Mouse (Mus musculus) lung, embryonic 14.5 days (tissue): ENCODE results near the gene Camta1. TPM values are rescaled to one million over a fixed set of nuclear protein-coding genes. Genes with fewer than 3 reads are reported as not detected.

Experiments used
- ATAC-seq: fragments of 200-750 bp; cut with Nextera tagmentation; 2 replicates; pipeline ENCODE4 v1.8.0; 2017; ENCODE audit warnings: mild to moderate bottlenecking, moderate TSS enrichment, moderate library complexity; ENCODE audit not compliant: insufficient read depth
- DNase-seq: peaks from one replicate; pipeline ENCODE4 v3.0.0-alpha.2; 2015
- H3K27ac ChIP-seq: fragments of 300-500 bp; sonication (generic); 2 replicates; pipeline ENCODE4 v1.5.1; 2014; ENCODE audit warnings: low read depth, mild to moderate bottlenecking, moderate library complexity
- H3K27me3 ChIP-seq: fragments of 300-500 bp; sonication (generic); 2 replicates; pipeline ENCODE4 v1.6.1; 2014; ENCODE audit warnings: low read length, control low read depth; ENCODE audit not compliant: insufficient read depth
- H3K36me3 ChIP-seq: fragments of 300-500 bp; sonication (generic); 2 replicates; pipeline ENCODE4 v1.6.1; 2014; ENCODE audit warnings: control low read depth; ENCODE audit not compliant: insufficient read depth
- H3K4me1 ChIP-seq: fragments of 300-500 bp; sonication (generic); 2 replicates; pipeline ENCODE4 v1.6.1; 2014; ENCODE audit warnings: antibody characterized with exemption, control low read depth; ENCODE audit not compliant: insufficient read depth
- H3K4me2 ChIP-seq: fragments of 300-500 bp; sonication (generic); 2 replicates; pipeline ENCODE4 v1.6.1; 2014; ENCODE audit warnings: mild to moderate bottlenecking
- H3K4me3 ChIP-seq: fragments of 300-500 bp; sonication (generic); 2 replicates; pipeline ENCODE4 v1.5.1; 2014; ENCODE audit warnings: low read depth, low read length
- H3K9ac ChIP-seq: fragments of 300-500 bp; sonication (generic); 2 replicates; pipeline ENCODE4 v1.6.1; 2014
- H3K9me3 ChIP-seq: fragments of 300-500 bp; sonication (generic); 2 replicates; pipeline ENCODE4 v1.6.1; 2016; ENCODE audit warnings: low read depth, low read length, control low read depth
- CTCF ChIP-seq: IDR thresholded peaks from 2 replicates; pipeline ENCODE4 v1.5.1; 2016; ENCODE audit warnings: antibody characterized with exemption, low read depth
- WGBS: fragments of 180-500 bp; shearing (Covaris S2); extraction: QIAGEN DNeasy Blood & Tissue Kit; methylation state at CpG from one replicate; pipeline ENCODE4 v1.1.7; 2014; 5-methylcytosine and 5-hydroxymethylcytosine counted together
- polyA plus RNA-seq: library from polyadenylated mRNA; unstranded; fragments of >200 nt; fragmentation: Nextera tagmentation; extraction: Ambion mirVana; gene quantifications from 2 replicates; pipeline ENCODE4 v1.2.1, GENCODE M21; 2014

The Camta1 gene
- polyA plus RNA-seq, 1 experiment from 2014 or later, result 87.5 TPM

DNA sequence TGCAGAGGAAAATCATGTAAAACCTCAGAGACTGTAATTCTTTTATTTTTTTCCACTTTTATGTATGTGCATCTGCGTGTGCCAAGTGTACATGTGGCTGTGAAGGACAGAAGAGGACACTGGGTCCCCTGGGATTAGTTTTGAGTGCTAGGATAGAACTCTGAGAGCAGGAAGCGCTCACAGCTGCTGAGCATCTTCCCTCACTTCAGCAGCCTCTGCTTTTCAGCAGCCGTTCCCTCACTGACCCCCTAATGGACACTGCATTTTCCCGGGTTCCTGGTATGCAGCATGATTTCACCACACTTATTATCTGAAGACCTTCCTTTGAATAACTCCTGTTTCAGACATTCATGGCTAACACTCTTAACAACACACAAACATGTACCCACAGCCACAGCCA lies 93.9 kb downstream of the Camta1 start:
- TF ChIP-seq CTCF, result no peak
- H3K27ac ChIP-seq, result no peak overlapping the region
- DNase-seq, result peak; percentile 62
- H3K9ac ChIP-seq, result no peak overlapping the region
- H3K4me2 ChIP-seq, result no peak overlapping the region
- H3K4me1 ChIP-seq, result no peaks in the 10 kb centered on the region
- no peaks in the 10 kb centered on the region for H3K27me3 ChIP-seq
- 55% methylated on average over 4 of the region's 4 CpGs for WGBS
- no peaks in the 10 kb centered on the region for H3K9me3 ChIP-seq
- no peaks in the 10 kb centered on the region for H3K36me3 ChIP-seq
- no peak for ATAC-seq
- H3K4me3 ChIP-seq, result no peak overlapping the region

DNA sequence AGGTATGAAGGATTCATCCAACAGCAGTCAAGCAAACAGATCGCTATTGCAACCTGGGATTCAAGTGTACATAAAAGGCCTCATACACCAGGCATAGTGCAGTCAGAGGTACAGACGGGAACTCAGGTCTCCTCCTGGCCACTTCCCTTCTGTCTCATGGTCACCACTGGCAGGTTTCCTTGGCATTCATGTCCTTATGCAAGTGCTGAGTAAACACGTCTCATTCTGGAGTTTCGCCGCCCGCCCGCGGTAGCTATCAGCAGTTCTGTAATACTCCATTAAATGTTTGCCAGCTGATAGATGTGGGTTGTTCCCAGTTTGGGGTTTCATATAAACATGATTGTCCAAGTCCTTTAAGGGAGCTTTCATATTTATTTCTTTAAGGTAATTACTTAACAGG lies 94.3 kb downstream of the Camta1 start:
- Histone ChIP-seq H3K4me2 (no peak overlapping the region), H3K4me3 (no peak overlapping the region), H3K9ac (no peak overlapping the region), H3K9me3 (no peaks in the 10 kb centered on the region), H3K36me3 (no peaks in the 10 kb centered on the region), H3K27me3 (no peaks in the 10 kb centered on the region), H3K27ac (no peak overlapping the region), H3K4me1 (no peaks in the 10 kb centered on the region)
- DNase-seq (peak; percentile 25), ATAC-seq (no peak)
- WGBS, result 59% methylated on average over 8 of the region's 8 CpGs
- TF ChIP-seq CTCF, result no peak

DNA sequence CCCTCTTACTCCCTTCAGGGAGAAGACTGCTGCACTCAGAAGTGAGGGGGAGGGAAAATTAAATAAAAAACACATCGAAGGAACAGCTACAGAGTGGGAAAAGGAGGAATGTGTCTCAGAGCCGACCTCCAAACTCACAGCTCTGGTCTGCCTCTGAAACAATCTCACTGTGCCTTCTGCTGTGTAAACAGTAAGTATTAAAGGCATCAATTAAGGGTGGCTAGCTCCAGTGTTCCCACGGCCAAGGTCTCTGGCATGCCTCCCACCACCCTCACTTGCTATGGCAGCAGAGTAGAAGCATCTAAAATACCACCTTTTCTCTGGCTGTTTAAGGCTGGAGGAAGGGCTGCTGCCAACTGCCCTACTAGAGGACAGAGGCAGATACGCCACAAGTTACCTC lies 96.3 kb downstream of the Camta1 start:
- no peak overlapping the region for H3K9ac ChIP-seq
- no peaks in the 10 kb centered on the region for H3K27me3 ChIP-seq
- WGBS, result 42% methylated on average over 4 of the region's 4 CpGs
- no peak for TF ChIP-seq CTCF
- no peaks in the 10 kb centered on the region for H3K9me3 ChIP-seq
- no peak overlapping the region for H3K4me3 ChIP-seq
- no peaks in the 10 kb centered on the region for H3K4me1 ChIP-seq
- no peaks in the 10 kb centered on the region for H3K36me3 ChIP-seq
- no peak for ATAC-seq
- H3K4me2 ChIP-seq, result no peak overlapping the region
- no peak for DNase-seq
- no peak overlapping the region for H3K27ac ChIP-seq

GRCm38 (mm10) chr4:151763928-151764327 lies 97.7 kb downstream of the Camta1 start:
- no peak for TF ChIP-seq CTCF
- H3K9ac ChIP-seq, result no peak overlapping the region
- WGBS, result 31% methylated on average over 6 of the region's 6 CpGs
- peak; percentile 84 for DNase-seq
- H3K4me3 ChIP-seq, result no peak overlapping the region
- no peak overlapping the region for H3K27ac ChIP-seq
- no peaks in the 10 kb centered on the region for H3K36me3 ChIP-seq
- H3K9me3 ChIP-seq, result no peaks in the 10 kb centered on the region
- H3K4me1 ChIP-seq, result no peaks in the 10 kb centered on the region
- H3K27me3 ChIP-seq, result no peaks in the 10 kb centered on the region
- no peak overlapping the region for H3K4me2 ChIP-seq
- ATAC-seq, result peak; percentile 68; the same call in 1 of the 2 replicates

GRCm38 (mm10) chr4:151759095-151759494 lies 102.6 kb downstream of the Camta1 start:
- 72% methylated on average over 2 of the region's 2 CpGs for WGBS
- TF ChIP-seq CTCF, result peak; percentile 38
- DNase-seq (peak; percentile 67), ATAC-seq (no peak)
- Histone ChIP-seq H3K9ac (no peak overlapping the region), H3K9me3 (no peaks in the 10 kb centered on the region), H3K36me3 (no peaks in the 10 kb centered on the region), H3K27me3 (no peaks in the 10 kb centered on the region), H3K27ac (no peak overlapping the region), H3K4me3 (no peak overlapping the region), H3K4me1 (no peaks in the 10 kb centered on the region), H3K4me2 (no peak overlapping the region)

GRCm38 (mm10) chr4:151758337-151758736 lies 103.3 kb downstream of the Camta1 start:
- Histone ChIP-seq H3K27ac (no peak overlapping the region), H3K9me3 (no peaks in the 10 kb centered on the region), H3K4me1 (no peaks in the 10 kb centered on the region), H3K36me3 (no peaks in the 10 kb centered on the region), H3K4me2 (no peak overlapping the region), H3K4me3 (no peak overlapping the region), H3K27me3 (no peaks in the 10 kb centered on the region), H3K9ac (no peak overlapping the region)
- no peak for DNase-seq
- TF ChIP-seq CTCF, result peak; percentile 45
- ATAC-seq, result no peak
- 90% methylated on average over 13 of the region's 13 CpGs for WGBS

- ATAC-seq, result no peak
- Histone ChIP-seq H3K4me2 (no peak overlapping the region), H3K36me3 (no peaks in the 10 kb centered on the region), H3K4me3 (no peak overlapping the region), H3K27ac (no peak overlapping the region), H3K4me1 (no peaks in the 10 kb centered on the region), H3K9ac (no peak overlapping the region), H3K27me3 (no peaks in the 10 kb centered on the region), H3K9me3 (no peaks in the 10 kb centered on the region)
- no peak for DNase-seq
- WGBS, result 95% methylated on average over 3 of the region's 3 CpGs
- TF ChIP-seq CTCF, result no peak
Measured at GRCm38 (mm10) chr4:151757261-151757660, 104.4 kb downstream of the Camta1 start.

- WGBS, result 57% methylated on average over 10 of the region's 10 CpGs
- H3K36me3 ChIP-seq, result no peaks in the 10 kb centered on the region
- H3K4me2 ChIP-seq, result no peak overlapping the region
- DNase-seq, result no peak
- ATAC-seq, result no peak
- no peaks in the 10 kb centered on the region for H3K4me1 ChIP-seq
- H3K27ac ChIP-seq, result no peak overlapping the region
- no peak overlapping the region for H3K4me3 ChIP-seq
- H3K9me3 ChIP-seq, result no peaks in the 10 kb centered on the region
- no peaks in the 10 kb centered on the region for H3K27me3 ChIP-seq
- H3K9ac ChIP-seq, result no peak overlapping the region
- no peak for TF ChIP-seq CTCF
Measured at GRCm38 (mm10) chr4:151756400-151756799, 105.3 kb downstream of the Camta1 start.
